Mouse (Mus musculus): ENCODE data around the gene Olfr543.

- no peak for TF ChIP-seq CTCF (IDR thresholded peaks at IDR 0.05; ENCODE audit: low read depth, low read length)
- no peak for TF ChIP-seq POLR2AphosphoS5 (IDR thresholded peaks at IDR 0.05; ENCODE audit: insufficient replicate concordance, low read depth, low read length)
Observed at GRCm38 (mm10) chr7:102444301-102444700, 37.2 kb downstream of the Olfr543 start.
